Mouse (Mus musculus) liver, embryonic 13.5 days (tissue): ENCODE results near the gene Psmb4. TPM values are rescaled to one million over a fixed set of nuclear protein-coding genes. Genes with fewer than 3 reads are reported as not detected.
A peak's percentile ranks its signal among the peaks of the same experiment; 100 is the strongest.
"Not testable (repeated sequence)": the region's sequence is repeated elsewhere in the genome, so short reads cannot be mapped to it uniquely, and the experiment has no call there.

Experiments used
- ATAC-seq: fragments of 200-750 bp; cut with Nextera tagmentation; 2 replicates; pipeline ENCODE4 v1.8.0; 2017; ENCODE audit warnings: low read depth, mild to moderate bottlenecking, moderate number of reproducible peaks, moderate library complexity
- DNase-seq: peaks from one replicate; pipeline ENCODE4 v3.0.0; 2022
- H3K27ac ChIP-seq: fragments of 300-500 bp; sonication (generic); 2 replicates; pipeline ENCODE4 v1.5.1; 2015; ENCODE audit warnings: moderate library complexity, mild to moderate bottlenecking, inconsistent platforms
- H3K27me3 ChIP-seq: fragments of 300-500 bp; sonication (generic); 2 replicates; pipeline ENCODE4 v1.6.1; 2015; ENCODE audit warnings: mild to moderate bottlenecking, inconsistent platforms
- H3K36me3 ChIP-seq: fragments of 300-500 bp; sonication (generic); 2 replicates; pipeline ENCODE4 v1.6.1; 2015; ENCODE audit warnings: mild to moderate bottlenecking, inconsistent platforms
- H3K4me1 ChIP-seq: fragments of 300-500 bp; sonication (generic); replicated peaks from 2 replicates; pipeline ENCODE4 v1.6.1; 2015; ENCODE audit warnings: inconsistent platforms
- H3K4me2 ChIP-seq: fragments of 300-500 bp; sonication (generic); 2 replicates; pipeline ENCODE4 v1.6.1; 2015; ENCODE audit warnings: inconsistent platforms, mild to moderate bottlenecking, moderate library complexity
- H3K4me3 ChIP-seq: fragments of 300-500 bp; sonication (generic); replicated peaks from 2 replicates; pipeline ENCODE4 v1.5.1; 2015; ENCODE audit warnings: mild to moderate bottlenecking, inconsistent platforms
- H3K9ac ChIP-seq: fragments of 300-500 bp; sonication (generic); 2 replicates; pipeline ENCODE4 v1.6.1; 2015; ENCODE audit warnings: mild to moderate bottlenecking, inconsistent platforms
- H3K9me3 ChIP-seq: fragments of 300-500 bp; sonication (generic); replicated peaks from 2 replicates; pipeline ENCODE4 v1.6.1; 2016; ENCODE audit warnings: inconsistent platforms
- WGBS: fragments of 180-500 bp; shearing (Covaris S2); methylation state at CpG from one replicate; pipeline ENCODE4 v1.1.7; 2015; ENCODE audit not compliant: insufficient replicate concordance; 5-methylcytosine and 5-hydroxymethylcytosine counted together
- polyA plus RNA-seq: library from polyadenylated mRNA; unstranded; fragments of >200 nt; fragmentation: Nextera tagmentation; extraction: Ambion mirVana; gene quantifications from 2 replicates; pipeline ENCODE4 v1.2.1, GENCODE M21; 2015

The Psmb4 gene
- polyA plus RNA-seq, 1 experiment from 2014 or later = 214 TPM

DNA sequence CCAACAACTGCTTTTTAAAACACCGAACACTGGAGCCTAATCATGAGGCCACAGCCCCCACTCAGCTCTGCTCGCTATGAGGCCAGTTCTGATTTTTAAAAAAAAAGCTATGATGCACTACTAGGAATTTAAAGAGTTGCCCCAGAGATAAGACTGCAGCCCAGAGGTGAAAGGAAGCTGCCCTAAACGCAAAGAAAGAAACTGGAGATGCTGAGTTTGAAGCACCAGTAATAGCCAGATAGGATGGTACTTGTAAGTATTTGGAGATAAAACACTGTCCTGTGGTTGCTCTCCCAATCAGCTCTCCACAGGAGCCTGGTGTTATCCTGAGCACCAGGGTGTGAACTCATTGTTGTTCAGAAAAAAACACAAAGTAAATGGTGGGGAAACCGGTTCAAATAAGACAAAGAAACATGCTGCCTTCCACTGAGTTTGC, 39.6 kb upstream of the Psmb4 start:
- not testable (repeated sequence) for H3K9ac ChIP-seq, H3K27me3 ChIP-seq, H3K36me3 ChIP-seq, H3K9me3 ChIP-seq, H3K4me3 ChIP-seq
- ATAC-seq (peak; percentile 95), DNase-seq (peak; percentile 57)
- WGBS = 8% methylated on average over 4 of the region's 4 CpGs
- Histone ChIP-seq H3K4me1 (peaks cover 56% of the 10 kb centered on the region), H3K27ac (peak overlapping the region; percentile 77), H3K4me2 (peak overlapping the region; percentile 45)

DNA sequence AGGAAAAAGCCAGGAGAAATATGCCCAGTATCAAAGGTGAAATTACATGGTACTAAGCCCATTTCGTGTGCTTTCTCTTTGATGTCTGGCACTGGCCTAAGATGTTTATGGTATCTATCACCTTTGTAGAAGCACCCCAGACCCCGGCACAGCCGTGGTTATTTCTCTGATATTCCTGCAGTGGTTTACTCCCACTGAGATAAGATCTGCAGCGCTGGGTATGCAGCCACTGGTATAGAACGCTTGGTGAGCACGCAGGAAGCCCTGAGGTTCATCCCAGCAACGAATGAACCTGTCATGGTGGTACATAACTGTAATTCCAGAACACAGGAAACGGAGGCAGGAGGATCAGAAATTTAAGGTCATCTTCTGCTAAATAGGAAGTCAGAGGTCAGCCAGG, 37.9 kb upstream of the Psmb4 start:
- Histone ChIP-seq H3K36me3 (no peaks in the 10 kb centered on the region), H3K9ac (no peak overlapping the region), H3K27ac (no peak overlapping the region), H3K4me1 (peaks cover 54% of the 10 kb centered on the region), H3K27me3 (0 out of 2 replicates have a peak, but pooled peaks cover 4% of the 10 kb centered on the region), H3K4me2 (no peak overlapping the region), H3K4me3 (no peak overlapping the region), H3K9me3 (no peaks in the 10 kb centered on the region)
- ATAC-seq (no peak), DNase-seq (no peak)
- 24% methylated on average over 8 of the region's 8 CpGs for WGBS

DNA sequence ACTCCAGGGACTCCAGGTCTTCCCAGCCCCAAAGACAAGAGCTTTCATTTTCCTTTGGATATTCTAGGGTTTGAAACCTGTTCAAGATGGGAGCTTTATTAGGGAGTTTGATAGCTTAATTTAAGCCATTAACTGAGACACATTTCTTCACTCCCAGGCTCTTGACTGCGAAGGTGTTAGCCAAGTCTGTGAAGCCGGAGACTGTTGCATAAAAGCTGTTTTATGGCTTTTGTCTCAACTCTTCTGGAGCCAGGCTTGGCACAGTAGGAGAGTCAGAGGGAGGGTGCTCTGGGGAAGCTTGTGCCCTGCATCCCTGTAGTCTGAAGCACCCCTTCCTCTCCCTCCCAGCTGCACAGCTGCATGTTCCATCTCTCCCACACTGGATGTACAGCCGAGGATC, 35.6 kb upstream of the Psmb4 start:
- WGBS = 69% methylated on average over 3 of the region's 3 CpGs

DNA sequence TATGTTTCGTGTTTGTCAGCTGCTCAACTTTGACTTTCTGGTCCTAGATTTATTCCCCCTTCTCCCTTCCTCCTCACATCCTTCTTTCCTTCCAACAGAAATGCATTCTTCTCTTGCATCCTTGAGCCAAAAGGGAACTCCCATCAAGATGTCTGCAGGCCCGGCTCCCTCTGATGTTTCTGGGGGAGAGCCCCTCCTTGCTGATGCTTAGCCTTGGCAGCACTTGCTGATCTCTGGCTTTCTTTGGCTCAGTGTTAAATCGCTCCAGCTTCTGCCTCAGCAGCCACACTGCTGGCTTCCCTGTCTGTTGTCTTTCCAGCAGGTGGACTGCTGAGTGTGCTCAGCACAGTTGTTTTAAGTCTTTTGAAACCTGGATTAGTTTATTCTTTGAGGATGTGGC, 34.3 kb upstream of the Psmb4 start:
- Histone ChIP-seq H3K9me3 (no peaks in the 10 kb centered on the region), H3K4me1 (peaks cover 57% of the 10 kb centered on the region), H3K27me3 (0 out of 2 replicates have a peak, but pooled peaks cover 4% of the 10 kb centered on the region), H3K36me3 (no peaks in the 10 kb centered on the region), H3K4me2 (no peak overlapping the region), H3K4me3 (no peak overlapping the region), H3K9ac (no peak overlapping the region), H3K27ac (no peak overlapping the region)
- no peak for ATAC-seq
- DNase-seq = no peak
- WGBS = 54% methylated on average over 3 of the region's 3 CpGs

More for the DNA sequence above, 35.6 kb upstream of the Psmb4 start:
- Histone ChIP-seq H3K4me1 (peaks cover 67% of the 10 kb centered on the region), H3K27me3 (0 out of 2 replicates have a peak, but pooled peaks cover 4% of the 10 kb centered on the region), H3K4me2 (no peak overlapping the region), H3K9ac (no peak overlapping the region), H3K27ac (no peak overlapping the region), H3K36me3 (no peaks in the 10 kb centered on the region), H3K4me3 (no peak overlapping the region), H3K9me3 (no peaks in the 10 kb centered on the region)
- ATAC-seq = no peak
- DNase-seq = no peak

DNA sequence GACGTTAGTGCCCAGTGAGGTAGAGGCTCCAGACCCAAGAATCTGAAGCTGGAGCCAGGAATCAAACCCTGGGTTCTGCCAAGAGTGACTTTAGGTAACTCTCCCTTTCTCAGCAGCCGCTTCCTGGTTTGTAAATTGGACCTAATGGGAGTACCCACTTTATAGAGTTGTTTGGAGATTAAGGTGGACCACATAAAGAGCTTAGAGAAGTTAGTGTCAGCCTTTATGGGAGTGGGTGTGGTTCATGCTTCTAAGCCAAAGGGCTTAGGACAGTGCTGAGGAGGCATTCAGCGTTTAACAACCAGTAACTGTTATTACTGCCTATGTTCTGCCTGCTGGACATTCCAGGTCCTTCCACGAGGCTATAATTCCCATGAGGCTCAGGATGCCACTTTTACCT, 32.1 kb upstream of the Psmb4 start:
- H3K4me1 ChIP-seq = peaks cover 35% of the 10 kb centered on the region
- H3K9ac ChIP-seq = peak overlapping the region; percentile 34; the same call in 1 of the 2 replicates
- H3K4me2 ChIP-seq = no peak overlapping the region
- ATAC-seq = no peak
- no peaks in the 10 kb centered on the region for H3K36me3 ChIP-seq
- WGBS = 76% methylated on average over 4 of the region's 4 CpGs
- DNase-seq = no peak
- H3K27me3 ChIP-seq = 0 out of 2 replicates have a peak, but pooled peaks cover 4% of the 10 kb centered on the region
- H3K4me3 ChIP-seq = no peak overlapping the region
- no peak overlapping the region for H3K27ac ChIP-seq
- H3K9me3 ChIP-seq = no peaks in the 10 kb centered on the region

DNA sequence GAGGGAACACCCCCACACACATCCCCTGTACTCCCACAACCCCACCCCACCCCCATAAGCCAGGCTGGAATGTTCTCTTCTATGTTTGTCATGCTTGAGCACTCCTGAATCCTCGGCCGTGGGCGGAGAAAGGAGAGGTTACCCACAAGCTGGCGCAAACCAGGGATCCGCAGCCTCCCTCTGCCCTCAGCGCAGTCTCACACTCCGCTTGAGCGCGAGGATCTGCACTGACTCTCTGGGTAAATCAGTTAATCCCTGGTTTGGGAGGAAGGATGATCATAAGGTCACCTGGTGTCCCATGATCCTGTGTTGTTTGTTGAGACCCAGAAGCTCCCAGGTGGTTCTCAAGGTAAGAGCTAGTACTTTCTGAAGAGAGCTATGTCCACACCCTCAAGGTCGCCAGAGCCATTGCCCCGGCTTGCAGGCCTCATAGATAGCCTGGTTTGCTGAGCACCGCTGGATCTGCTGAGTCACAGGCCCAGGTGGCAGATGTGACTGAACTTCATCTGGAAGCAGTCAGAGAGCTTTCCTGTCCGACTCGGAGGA, 31.1 kb upstream of the Psmb4 start:
- H3K9ac ChIP-seq = peak overlapping the region; percentile 34
- H3K4me2 ChIP-seq = no peak overlapping the region
- H3K27me3 ChIP-seq = 0 out of 2 replicates have a peak, but pooled peaks cover 4% of the 10 kb centered on the region
- no peaks in the 10 kb centered on the region for H3K36me3 ChIP-seq
- DNase-seq = peak; percentile 67
- H3K9me3 ChIP-seq = no peaks in the 10 kb centered on the region
- H3K27ac ChIP-seq = peak overlapping the region; percentile 66
- ATAC-seq = peak; percentile 89
- H3K4me3 ChIP-seq = no peak overlapping the region
- 51% methylated on average over 14 of the region's 14 CpGs for WGBS
- H3K4me1 ChIP-seq = peaks cover 32% of the 10 kb centered on the region

DNA sequence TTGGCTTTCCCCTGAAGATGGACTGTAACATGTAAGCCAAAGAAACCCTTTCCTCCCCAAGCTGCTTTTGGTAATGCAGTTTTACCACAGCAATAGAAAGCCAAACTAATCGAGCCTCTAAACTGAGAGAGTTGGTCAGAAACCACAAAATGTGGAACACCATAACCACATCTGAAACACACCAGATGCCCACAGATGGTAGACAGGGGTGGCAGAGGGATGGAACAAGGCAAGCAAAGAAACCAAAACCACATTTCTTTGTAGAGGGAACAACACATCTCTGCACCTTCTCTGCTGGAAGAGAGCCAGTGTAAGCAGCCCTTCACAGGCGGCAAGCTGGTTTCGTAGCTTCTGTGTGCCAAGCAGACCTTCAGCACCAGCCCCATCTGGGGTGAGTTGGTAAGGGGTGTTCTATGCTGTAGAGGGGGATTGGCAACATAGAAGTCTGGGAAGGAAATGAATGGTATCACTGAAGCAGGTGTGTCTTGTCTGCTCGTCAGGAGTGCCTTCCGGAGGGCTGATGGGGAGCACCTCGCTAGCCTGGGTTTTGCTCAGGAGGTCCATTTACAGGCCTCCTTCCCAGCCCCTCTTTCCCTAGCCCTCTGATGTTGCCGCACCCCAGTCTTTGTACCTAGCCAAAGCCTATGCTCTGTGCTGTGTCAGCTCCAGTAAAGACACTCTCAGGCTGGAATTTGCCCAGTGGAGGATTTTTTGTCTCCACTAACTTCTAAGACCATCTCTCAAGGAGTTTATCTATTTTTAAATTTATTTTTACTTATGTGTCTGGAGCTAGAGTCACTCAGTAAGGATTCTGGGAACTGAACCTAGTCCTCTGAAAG, 29.4 kb upstream of the Psmb4 start:
- Histone ChIP-seq H3K4me3 (no peak overlapping the region), H3K9ac (no peak overlapping the region), H3K4me1 (peaks cover 31% of the 10 kb centered on the region), H3K4me2 (no peak overlapping the region), H3K27me3 (no peaks in the 10 kb centered on the region), H3K9me3 (no peaks in the 10 kb centered on the region), H3K36me3 (no peaks in the 10 kb centered on the region), H3K27ac (peak overlapping the region; percentile 10; the same call in 1 of the 2 replicates)
- ATAC-seq = no peak
- no peak for DNase-seq
- WGBS = 73% methylated on average over 7 of the region's 7 CpGs

DNA sequence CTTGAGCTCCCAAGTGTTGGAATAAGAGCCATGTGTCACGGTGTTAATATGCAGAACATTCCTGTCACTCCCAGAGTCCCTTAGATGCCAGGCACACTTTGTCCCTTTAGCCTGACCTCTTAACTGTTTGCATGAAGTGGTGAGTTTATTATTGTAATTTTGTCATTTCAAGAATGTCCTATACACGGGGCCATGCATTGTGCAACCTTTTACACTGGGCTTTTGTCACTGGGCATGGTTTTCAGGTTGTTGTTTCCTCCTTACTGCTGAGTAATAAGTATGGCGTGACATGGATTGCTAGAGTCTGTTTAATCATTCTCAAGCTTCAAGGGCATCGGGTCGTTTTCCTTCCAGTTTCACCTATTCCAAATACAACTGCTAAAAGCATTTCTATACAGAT, 27.0 kb upstream of the Psmb4 start:
- H3K4me2 ChIP-seq = no peak overlapping the region
- no peak overlapping the region for H3K9ac ChIP-seq
- ATAC-seq = no peak
- H3K4me3 ChIP-seq = no peak overlapping the region
- H3K36me3 ChIP-seq = no peaks in the 10 kb centered on the region
- H3K27ac ChIP-seq = no peak overlapping the region
- H3K4me1 ChIP-seq = peaks cover 17% of the 10 kb centered on the region
- DNase-seq = no peak
- no peaks in the 10 kb centered on the region for H3K27me3 ChIP-seq
- WGBS = 66% methylated on average over 5 of the region's 5 CpGs
- H3K9me3 ChIP-seq = no peaks in the 10 kb centered on the region

DNA sequence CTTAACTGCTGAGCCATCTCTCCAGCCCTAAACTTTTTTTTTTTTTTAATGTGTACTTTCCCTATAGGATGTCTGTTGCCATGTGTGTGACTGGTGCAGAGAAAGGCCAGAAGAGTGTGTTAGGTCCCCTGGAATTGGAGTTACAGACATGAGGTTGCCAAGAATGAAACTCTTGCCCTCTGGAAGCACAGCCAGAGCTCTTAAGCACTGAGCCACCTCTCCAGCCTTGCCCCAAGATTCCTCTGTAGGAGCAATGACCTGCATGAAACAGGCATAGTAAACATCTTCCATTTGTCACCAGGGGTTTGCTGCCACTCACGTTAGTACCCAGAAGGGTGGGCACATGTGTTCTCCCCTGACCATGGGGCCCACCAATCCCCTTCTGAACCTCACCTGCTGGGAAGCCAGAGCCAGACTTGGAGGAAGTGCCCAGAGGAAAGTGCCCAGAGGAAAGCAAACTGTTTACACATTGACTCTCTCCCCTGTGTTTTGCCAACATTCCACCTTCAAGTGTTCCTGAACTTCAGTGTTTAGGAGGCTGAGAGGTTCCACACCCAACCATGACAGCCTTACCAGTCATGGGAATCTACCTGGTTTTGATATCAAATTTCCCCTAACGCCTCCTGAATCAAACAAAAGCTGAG, 24.4 kb upstream of the Psmb4 start:
- no peaks in the 10 kb centered on the region for H3K9me3 ChIP-seq
- H3K4me1 ChIP-seq = peaks cover 10% of the 10 kb centered on the region
- no peak overlapping the region for H3K27ac ChIP-seq
- 67% methylated on average over 2 of the region's 2 CpGs for WGBS
- no peaks in the 10 kb centered on the region for H3K27me3 ChIP-seq
- no peak overlapping the region for H3K9ac ChIP-seq
- ATAC-seq = no peak
- H3K4me2 ChIP-seq = no peak overlapping the region
- no peak overlapping the region for H3K4me3 ChIP-seq
- DNase-seq = no peak
- H3K36me3 ChIP-seq = no peaks in the 10 kb centered on the region

DNA sequence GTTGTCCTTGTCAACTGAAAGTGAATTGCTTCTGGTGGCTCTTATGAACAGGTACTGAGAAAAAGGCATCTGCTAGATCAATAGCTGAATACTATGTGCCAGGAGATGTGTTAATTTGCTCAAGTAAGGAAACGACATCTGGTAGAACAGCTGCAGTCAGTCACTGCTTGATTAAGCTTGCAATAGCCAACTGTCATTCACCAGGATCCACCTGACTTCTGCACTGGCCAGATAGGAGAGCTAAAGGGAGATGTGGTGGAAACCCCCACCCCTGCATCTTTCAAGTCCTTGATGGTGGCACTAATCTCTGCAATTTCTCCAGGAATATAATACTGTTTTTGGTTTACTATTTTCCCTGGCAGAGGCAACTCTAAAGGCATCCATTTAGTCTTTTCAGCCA, 19.7 kb upstream of the Psmb4 start:
- WGBS = 8% methylated on average over 1 of the region's 1 CpGs
- peaks cover 17% of the 10 kb centered on the region for H3K4me1 ChIP-seq
- no peaks in the 10 kb centered on the region for H3K9me3 ChIP-seq
- no peak overlapping the region for H3K9ac ChIP-seq
- no peaks in the 10 kb centered on the region for H3K27me3 ChIP-seq
- H3K4me3 ChIP-seq = no peak overlapping the region
- DNase-seq (peak; percentile 59), ATAC-seq (peak; percentile 86)
- peak overlapping the region; percentile 6; the same call in 1 of the 2 replicates for H3K27ac ChIP-seq
- no peak overlapping the region for H3K4me2 ChIP-seq
- no peaks in the 10 kb centered on the region for H3K36me3 ChIP-seq

DNA sequence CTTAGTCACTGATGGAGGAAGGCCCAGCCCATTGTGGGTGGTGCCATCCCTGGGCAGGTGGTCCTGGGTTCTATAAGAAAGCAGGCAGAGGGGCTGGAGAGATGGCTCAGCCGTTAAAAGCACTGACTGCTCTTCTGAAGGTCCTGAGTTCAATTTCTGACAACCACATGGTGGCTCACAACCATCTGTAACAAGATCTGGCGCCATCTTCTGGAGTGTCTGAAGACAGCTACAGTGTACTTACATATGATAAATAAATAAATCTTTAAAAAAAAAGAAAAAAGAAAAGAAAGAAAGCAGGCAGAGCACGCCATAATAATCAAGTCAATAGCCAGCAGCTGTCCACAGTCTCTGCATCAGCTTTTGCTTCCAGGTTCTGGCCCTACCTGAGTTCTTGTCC, 18.0 kb upstream of the Psmb4 start:
- not testable (repeated sequence) for H3K36me3 ChIP-seq, H3K27me3 ChIP-seq, H3K9me3 ChIP-seq, H3K27ac ChIP-seq, H3K4me2 ChIP-seq, ATAC-seq, DNase-seq, H3K4me3 ChIP-seq, H3K9ac ChIP-seq
- 45% methylated on average over 3 of the region's 3 CpGs for WGBS
- H3K4me1 ChIP-seq = peaks cover 17% of the 10 kb centered on the region
